Mouse (Mus musculus) megakaryocyte-erythroid progenitor cell, adult 5-6 weeks (primary cell): ENCODE results near the gene Alg13. TPM values are rescaled to one million over a fixed set of nuclear protein-coding genes. Genes with fewer than 3 reads are reported as not detected.
A peak's percentile ranks its signal among the peaks of the same experiment; 100 is the strongest.

Experiments
- ATAC-seq: replicated peaks from 2 replicates; pipeline ENCODE4 v1.8.0; 2016; ENCODE audit warnings: mild to moderate bottlenecking, inconsistent platforms; ENCODE audit not compliant: severe bottlenecking, poor library complexity, low FRiP score, low TSS enrichment
- total RNA-seq, 2 experiments: library from RNA; stranded (forward) in 1 of 2; stranded (reverse) in 1 of 2; fragments of 200-1000, 215-1000 nt in 1 of 2; fragments of >200 nt in 1 of 2; fragmentation: Nextera tagmentation in 1 of 2; gene quantifications; 2 replicates each; pipeline ENCODE4 v1.2.3; 2014 to 2017

The Alg13 gene
- total RNA-seq (2014; fragmentation: Nextera tagmentation), result 32.0 and 45.6 TPM in 2 replicates
- 13.1 and 20.9 TPM in 2 replicates for total RNA-seq (2017)

- ATAC-seq, result peak; percentile 92
Measured at GRCm38 (mm10) chrX:144317548-144318163, at the start of gene Alg13. Gene Alg13, plus strand, starts transcription at chrX:144317804.

- ATAC-seq, result no peak
Measured at GRCm38 (mm10) chrX:144268606-144269005, 49.0 kb upstream of the Alg13 start.

- ATAC-seq, result no peak
Measured at GRCm38 (mm10) chrX:144301476-144301875, 16.1 kb upstream of the Alg13 start.

GRCm38 (mm10) chrX:144305659-144306058 is 11.9 kb upstream of the Alg13 start:
- ATAC-seq, result no peak

GRCm38 (mm10) chrX:144314041-144314440 is 3.6 kb upstream of the Alg13 start:
- ATAC-seq, result no peak

GRCm38 (mm10) chrX:144315028-144315427 is 2.6 kb upstream of the Alg13 start:
- ATAC-seq, result no peak

- ATAC-seq, result no peak
Measured at GRCm38 (mm10) chrX:144316004-144316403, 1.6 kb upstream of the Alg13 start.

GRCm38 (mm10) chrX:144318164-144318979 is 768 bp downstream of the Alg13 start:
- peak; percentile 80 for ATAC-seq

GRCm38 (mm10) chrX:144319366-144319765 is 1.8 kb downstream of the Alg13 start:
- no peak for ATAC-seq

GRCm38 (mm10) chrX:144325375-144325774 is 7.8 kb downstream of the Alg13 start:
- no peak for ATAC-seq

- no peak for ATAC-seq
Measured at GRCm38 (mm10) chrX:144335332-144336015, 17.9 kb downstream of the Alg13 start.

- no peak for ATAC-seq
Measured at GRCm38 (mm10) chrX:144337938-144338337, 20.3 kb downstream of the Alg13 start.

GRCm38 (mm10) chrX:144338355-144338754 is 20.8 kb downstream of the Alg13 start:
- ATAC-seq, result no peak

- no peak for ATAC-seq
Measured at GRCm38 (mm10) chrX:144374196-144374595, 56.6 kb downstream of the Alg13 start.

GRCm38 (mm10) chrX:144403526-144403925 is 85.9 kb downstream of the Alg13 start:
- ATAC-seq, result peak; percentile 82

GRCm38 (mm10) chrX:144408036-144408435 is 90.4 kb downstream of the Alg13 start:
- ATAC-seq, result no peak

- no peak for ATAC-seq
Measured at GRCm38 (mm10) chrX:144420259-144420658, 102.7 kb downstream of the Alg13 start.

- ATAC-seq, result no peak
Measured at GRCm38 (mm10) chrX:144421091-144421490, 103.5 kb downstream of the Alg13 start.

GRCm38 (mm10) chrX:144423848-144424247 is 106.2 kb downstream of the Alg13 start:
- ATAC-seq, result no peak
